Mouse (Mus musculus) limb, embryonic 14.5 days (tissue): ENCODE results near the gene Map3k5. TPM values are rescaled to one million over a fixed set of nuclear protein-coding genes. Genes with fewer than 3 reads are reported as not detected.

Source experiments
- ATAC-seq: fragments of 200-750 bp; cut with Nextera tagmentation; 2 replicates; pipeline ENCODE4 v1.8.0; 2017; ENCODE audit warnings: low read depth, moderate number of reproducible peaks, moderate TSS enrichment; ENCODE audit not compliant: low FRiP score
- DNase-seq: peaks from one replicate; pipeline ENCODE4 v3.0.0-alpha.2; 2015; ENCODE audit warnings: low spot score
- H3K27ac ChIP-seq: fragments of 300-500 bp; sonication (generic); replicated peaks from 2 replicates; pipeline ENCODE4 v1.5.1; 2014; ENCODE audit warnings: low read depth, mild to moderate bottlenecking, low read length, moderate library complexity, mixed read lengths
- H3K27me3 ChIP-seq: fragments of 300-500 bp; sonication (generic); 2 replicates; pipeline ENCODE4 v1.6.1; 2014; ENCODE audit warnings: low read length, mixed read lengths; ENCODE audit not compliant: control insufficient read depth, insufficient read depth
- H3K36me3 ChIP-seq: fragments of 300-500 bp; sonication (generic); 2 replicates; pipeline ENCODE4 v1.6.1; 2014; ENCODE audit warnings: mild to moderate bottlenecking, low read length, moderate library complexity, mixed read lengths; ENCODE audit not compliant: control insufficient read depth, insufficient read depth
- H3K4me1 ChIP-seq: fragments of 300-500 bp; sonication (generic); 2 replicates; pipeline ENCODE4 v1.6.1; 2014; ENCODE audit warnings: antibody characterized with exemption, low read length, mixed read lengths; ENCODE audit not compliant: control insufficient read depth, insufficient read depth
- H3K4me2 ChIP-seq: fragments of 300-500 bp; sonication (generic); replicated peaks from 2 replicates; pipeline ENCODE4 v1.6.1; 2014; ENCODE audit warnings: low read depth, mild to moderate bottlenecking, low read length, moderate library complexity; ENCODE audit not compliant: severe bottlenecking
- H3K4me3 ChIP-seq: fragments of 300-500 bp; sonication (generic); replicated peaks from 2 replicates; pipeline ENCODE4 v1.5.1; 2014; ENCODE audit warnings: low read length
- H3K9ac ChIP-seq: fragments of 300-500 bp; sonication (generic); 2 replicates; pipeline ENCODE4 v1.6.1; 2014; ENCODE audit warnings: mild to moderate bottlenecking, low read depth, low read length, moderate library complexity; ENCODE audit not compliant: severe bottlenecking
- H3K9me3 ChIP-seq: fragments of 300-500 bp; sonication (generic); 2 replicates; pipeline ENCODE4 v1.6.1; 2016; ENCODE audit warnings: low read length; ENCODE audit not compliant: control insufficient read depth
- POLR2A ChIP-seq: fragments of 200-500 bp; IDR thresholded peaks from 2 replicates; pipeline ENCODE4 v1.8.0; 2012; ENCODE audit warnings: inconsistent platforms, mild to moderate bottlenecking, moderate library complexity, borderline replicate concordance; ENCODE audit not compliant: insufficient read depth, insufficient read length; ENCODE audit errors: extremely low read depth
- WGBS: fragments of 180-500 bp; shearing (Covaris S2); extraction: QIAGEN DNeasy Blood & Tissue Kit; methylation state at CpG from one replicate; pipeline ENCODE4 v1.1.7; 2014; 5-methylcytosine and 5-hydroxymethylcytosine counted together
- polyA plus RNA-seq, 2 experiments: library from polyadenylated mRNA; depleted of rRNA in 1 of 2; stranded (reverse) in 1 of 2; unstranded in 1 of 2; fragments of >200 nt; fragmentation: Nextera tagmentation in 1 of 2; extraction: Ambion mirVana in 1 of 2; gene quantifications; 2 replicates each; pipeline versions ENCODE4 v1.2.1 to v1.2.3; 2012 to 2014

Gene Map3k5
- polyA plus RNA-seq, 2 experiments, result 2.0 to 3.5 TPM

- Histone ChIP-seq H3K4me1 (no peaks in the 10 kb centered on the region), H3K4me2 (no peak overlapping the region), H3K9ac (no peak overlapping the region), H3K27ac (no peak overlapping the region), H3K9me3 (no peaks in the 10 kb centered on the region), H3K36me3 (no peaks in the 10 kb centered on the region), H3K27me3 (no peaks in the 10 kb centered on the region), H3K4me3 (no peak overlapping the region)
- DNase-seq (no peak), ATAC-seq (no peak)
- WGBS, result 79% methylated on average over 8 of the region's 8 CpGs
- no peak for TF ChIP-seq POLR2A
Measured at GRCm38 (mm10) chr10:20157021-20157726, 222.9 kb downstream of the Map3k5 start.

GRCm38 (mm10) chr10:20158756-20159155 is 224.5 kb downstream of the Map3k5 start:
- Histone ChIP-seq H3K27ac (no peak overlapping the region), H3K4me3 (no peak overlapping the region), H3K9me3 (no peaks in the 10 kb centered on the region), H3K27me3 (no peaks in the 10 kb centered on the region), H3K4me1 (peaks cover 4% of the 10 kb centered on the region; the same call in 1 of the 2 replicates), H3K9ac (no peak overlapping the region), H3K36me3 (no peaks in the 10 kb centered on the region), H3K4me2 (no peak overlapping the region)
- TF ChIP-seq POLR2A, result no peak
- ATAC-seq, result no peak
- WGBS, result 49% methylated on average over 4 of the region's 4 CpGs
- no peak for DNase-seq

- no peak for DNase-seq
- no peak overlapping the region for H3K9ac ChIP-seq
- WGBS, result 79% methylated on average over 5 of the region's 5 CpGs
- no peaks in the 10 kb centered on the region for H3K36me3 ChIP-seq
- H3K27me3 ChIP-seq, result no peaks in the 10 kb centered on the region
- no peak overlapping the region for H3K4me3 ChIP-seq
- H3K27ac ChIP-seq, result no peak overlapping the region
- H3K4me2 ChIP-seq, result no peak overlapping the region
- no peak for TF ChIP-seq POLR2A
- ATAC-seq, result no peak
- peaks cover 4% of the 10 kb centered on the region; the same call in 1 of the 2 replicates for H3K4me1 ChIP-seq
- H3K9me3 ChIP-seq, result no peaks in the 10 kb centered on the region
Measured at GRCm38 (mm10) chr10:20159308-20159707, 225.0 kb downstream of the Map3k5 start.

- H3K9me3 ChIP-seq, result no peaks in the 10 kb centered on the region
- no peak for TF ChIP-seq POLR2A
- H3K27ac ChIP-seq, result no peak overlapping the region
- ATAC-seq (no peak), DNase-seq (no peak)
- H3K27me3 ChIP-seq, result no peaks in the 10 kb centered on the region
- H3K4me2 ChIP-seq, result no peak overlapping the region
- no peak overlapping the region for H3K9ac ChIP-seq
- WGBS, result 52% methylated on average over 8 of the region's 8 CpGs
- H3K4me1 ChIP-seq, result peaks cover 4% of the 10 kb centered on the region; the same call in 1 of the 2 replicates
- no peaks in the 10 kb centered on the region for H3K36me3 ChIP-seq
- no peak overlapping the region for H3K4me3 ChIP-seq
Measured at GRCm38 (mm10) chr10:20160914-20161313, 226.6 kb downstream of the Map3k5 start.

GRCm38 (mm10) chr10:20164810-20165209 is 230.5 kb downstream of the Map3k5 start:
- no peak overlapping the region for H3K4me2 ChIP-seq
- ATAC-seq, result no peak
- H3K4me3 ChIP-seq, result no peak overlapping the region
- H3K9me3 ChIP-seq, result no peaks in the 10 kb centered on the region
- H3K4me1 ChIP-seq, result peaks cover 4% of the 10 kb centered on the region; the same call in 1 of the 2 replicates
- no peak overlapping the region for H3K27ac ChIP-seq
- H3K36me3 ChIP-seq, result no peaks in the 10 kb centered on the region
- DNase-seq, result no peak
- TF ChIP-seq POLR2A, result no peak
- WGBS, result 79% methylated on average over 5 of the region's 5 CpGs
- no peak overlapping the region for H3K9ac ChIP-seq
- H3K27me3 ChIP-seq, result no peaks in the 10 kb centered on the region
